Mouse (Mus musculus) spleen, adult 2 months (tissue): ENCODE measurements around the gene C9. TPM values are rescaled to one million over a fixed set of nuclear protein-coding genes. Genes with fewer than 3 reads are reported as not detected.

ENCODE experiments used
- DNase-seq, 2 experiments: peaks; one replicate each; pipeline versions ENCODE4 v3.0.0 to v3.0.0-alpha.2; 2012 to 2021; ENCODE audit warnings: low spot score in 2 of 2, low read depth in 1 of 2
- H3K27ac ChIP-seq: fragments of 200-500 bp; 2 replicates; pipeline ENCODE4 v1.5.1; 2012; ENCODE audit warnings: low read length, inconsistent platforms; ENCODE audit not compliant: insufficient read depth
- H3K27me3 ChIP-seq: fragments of 200-500 bp; 2 replicates; pipeline ENCODE4 v1.6.1; 2012; ENCODE audit warnings: mild to moderate bottlenecking, moderate library complexity, low read length, inconsistent platforms; ENCODE audit not compliant: control insufficient read depth, insufficient read depth
- H3K36me3 ChIP-seq: fragments of 200-500 bp; 2 replicates; pipeline ENCODE4 v1.6.1; 2012; ENCODE audit warnings: mild to moderate bottlenecking, low read length, inconsistent platforms; ENCODE audit not compliant: control insufficient read depth, insufficient read depth
- H3K4me1 ChIP-seq: fragments of 200-500 bp; 2 replicates; pipeline ENCODE4 v1.6.1; 2011; ENCODE audit warnings: inconsistent platforms; ENCODE audit not compliant: control insufficient read depth, insufficient read depth, insufficient read length
- H3K4me3 ChIP-seq: fragments of 200-500 bp; 2 replicates; pipeline ENCODE4 v1.5.1; 2011; ENCODE audit warnings: mild to moderate bottlenecking, inconsistent platforms; ENCODE audit not compliant: insufficient read depth, insufficient read length; ENCODE audit errors: extremely low read depth
- CTCF ChIP-seq: fragments of 200-500 bp; IDR thresholded peaks from 2 replicates; pipeline ENCODE4 v1.5.1; 2011; ENCODE audit warnings: mild to moderate bottlenecking, inconsistent platforms; ENCODE audit not compliant: insufficient read depth, insufficient read length, insufficient replicate concordance; ENCODE audit errors: extremely low read depth
- POLR2A ChIP-seq: fragments of 200-500 bp; IDR thresholded peaks from 2 replicates; pipeline ENCODE4 v1.6.1; 2011; ENCODE audit warnings: low read depth, low read length, inconsistent platforms
- WGBS: fragments of 180-500 bp; shearing (Covaris S2); methylation state at CpG from one replicate; pipeline ENCODE4 v1.1.7; 2018; 5-methylcytosine and 5-hydroxymethylcytosine counted together
- polyA plus RNA-seq: library from polyadenylated mRNA; depleted of rRNA; stranded (reverse); fragments of >200 nt; gene quantifications from 2 replicates; pipeline ENCODE4 v1.2.3, GENCODE M21; 2012

C9 gene
- polyA plus RNA-seq, 1 experiment = not detected

GRCm38 (mm10) chr15:6409031-6409430 is 36.1 kb upstream of the C9 start:
- DNase-seq = no peak
- H3K36me3 ChIP-seq = no peaks in the 10 kb centered on the region
- H3K27ac ChIP-seq = no peak overlapping the region
- H3K27me3 ChIP-seq = no peaks in the 10 kb centered on the region
- 91% methylated on average over 8 of the region's 8 CpGs for WGBS
- no peak overlapping the region for H3K4me3 ChIP-seq
- TF ChIP-seq CTCF (no peak), POLR2A (no peak)
- H3K4me1 ChIP-seq = no peaks in the 10 kb centered on the region

- no peaks in the 10 kb centered on the region for H3K4me1 ChIP-seq
- WGBS = 91% methylated on average over 3 of the region's 3 CpGs
- H3K27me3 ChIP-seq = no peaks in the 10 kb centered on the region
- TF ChIP-seq CTCF (no peak), POLR2A (no peak)
- H3K4me3 ChIP-seq = no peak overlapping the region
- H3K27ac ChIP-seq = no peak overlapping the region
- no peak for DNase-seq
- no peaks in the 10 kb centered on the region for H3K36me3 ChIP-seq
These were observed 35.0 kb upstream of the C9 start for GRCm38 (mm10) chr15:6410161-6410560.

- no peak for TF ChIP-seq POLR2A
- no peak overlapping the region for H3K27ac ChIP-seq
- H3K27me3 ChIP-seq = no peaks in the 10 kb centered on the region
- H3K4me3 ChIP-seq = no peak overlapping the region
- WGBS = 78% methylated on average over 6 of the region's 6 CpGs
- DNase-seq = no peak
- H3K4me1 ChIP-seq = no peaks in the 10 kb centered on the region
- H3K36me3 ChIP-seq = no peaks in the 10 kb centered on the region
These were observed 33.8 kb upstream of the C9 start for GRCm38 (mm10) chr15:6411334-6411733.

- TF ChIP-seq POLR2A (no peak), CTCF (no peak)
- Histone ChIP-seq H3K36me3 (no peaks in the 10 kb centered on the region), H3K4me3 (no peak overlapping the region), H3K27ac (no peak overlapping the region), H3K27me3 (no peaks in the 10 kb centered on the region), H3K4me1 (no peaks in the 10 kb centered on the region)
- WGBS = 42% methylated on average over 5 of the region's 5 CpGs
- DNase-seq = no peak
These were observed 29.8 kb upstream of the C9 start for GRCm38 (mm10) chr15:6415317-6415716.

GRCm38 (mm10) chr15:6431777-6432176 is 13.3 kb upstream of the C9 start:
- TF ChIP-seq POLR2A = no peak
- TF ChIP-seq CTCF = no peak
- 93% methylated on average over 7 of the region's 7 CpGs for WGBS
- Histone ChIP-seq H3K4me1 (no peaks in the 10 kb centered on the region), H3K36me3 (no peaks in the 10 kb centered on the region), H3K4me3 (no peak overlapping the region), H3K27ac (no peak overlapping the region), H3K27me3 (no peaks in the 10 kb centered on the region)
- no peak for DNase-seq

- Histone ChIP-seq H3K27me3 (no peaks in the 10 kb centered on the region; the same call in 1 of the 2 replicates), H3K36me3 (no peaks in the 10 kb centered on the region), H3K27ac (no peak overlapping the region), H3K4me1 (no peaks in the 10 kb centered on the region), H3K4me3 (no peak overlapping the region)
- DNase-seq = no peak
- no peak for TF ChIP-seq CTCF
- TF ChIP-seq POLR2A = no peak
- WGBS = 84% methylated on average over 7 of the region's 7 CpGs
These were observed 12.7 kb upstream of the C9 start for GRCm38 (mm10) chr15:6432411-6432810.

- H3K27ac ChIP-seq = no peak overlapping the region
- H3K36me3 ChIP-seq = no peaks in the 10 kb centered on the region
- no peak overlapping the region for H3K4me3 ChIP-seq
- TF ChIP-seq CTCF = no peak
- TF ChIP-seq POLR2A = no peak
- no peak for DNase-seq
- H3K27me3 ChIP-seq = no peaks in the 10 kb centered on the region; the same call in 1 of the 2 replicates
- WGBS = 93% methylated on average over 7 of the region's 7 CpGs
- no peaks in the 10 kb centered on the region for H3K4me1 ChIP-seq
These were observed 9.8 kb upstream of the C9 start for GRCm38 (mm10) chr15:6435281-6435680.
